Mouse (Mus musculus) cerebellum, adult (tissue): ENCODE measurements at regions not wholly inside any gene's neighbourhood (a gene's known extent, or its start where the extent isn't known, plus 50 kb on each side); places are given as distances from the start of the nearest gene placed in this dataset.

Experiments used
- ATAC-seq: cut with Nextera tagmentation; 2 replicates; pipeline ENCODE4 v1.9.2; 2017; ENCODE audit warnings: mild to moderate bottlenecking, moderate library complexity, mixed read lengths; ENCODE audit not compliant: insufficient number of reproducible peaks, low FRiP score, low TSS enrichment

DNA sequence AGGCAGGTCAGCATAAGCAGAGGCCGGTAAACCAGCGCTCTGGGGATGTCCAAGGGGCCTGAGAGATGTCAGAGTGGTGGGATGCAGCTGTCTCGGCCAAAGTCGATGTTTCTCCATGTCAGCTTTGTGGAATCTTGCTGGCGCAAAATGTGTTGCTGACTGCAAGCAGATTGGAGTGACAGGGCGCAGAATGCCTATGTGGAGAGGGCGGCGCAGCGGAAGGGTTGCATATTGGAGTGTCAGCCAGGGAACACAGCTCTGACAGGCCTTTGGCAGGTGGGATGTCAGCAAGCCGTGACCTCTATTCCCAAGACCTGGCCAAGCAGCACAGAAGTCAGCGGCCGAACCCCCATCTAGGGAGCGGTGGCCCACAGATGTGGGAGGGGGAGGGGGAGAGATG is 153.1 kb upstream of the Csf3r start:
- ATAC-seq, result no peak

DNA sequence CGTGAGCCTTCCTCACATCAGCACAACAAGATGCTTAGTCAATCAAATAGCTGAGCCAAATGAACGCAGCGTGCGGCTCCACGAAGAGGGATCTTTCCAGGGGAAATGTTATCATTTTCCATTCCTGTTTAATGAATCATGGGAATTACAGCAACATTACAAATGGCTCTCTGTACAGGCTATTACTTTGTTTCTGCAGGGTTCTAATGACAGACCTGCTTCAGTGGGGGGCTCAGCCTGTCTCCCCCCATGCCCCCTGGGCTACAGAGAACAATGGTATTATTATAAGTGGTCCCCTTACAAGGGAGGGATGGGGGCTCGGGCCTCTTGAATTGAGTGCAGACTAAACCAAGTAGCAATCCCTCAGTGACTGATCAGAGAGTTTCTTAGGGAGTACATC is 144.3 kb upstream of the Csf3r start:
- no peak for ATAC-seq

DNA sequence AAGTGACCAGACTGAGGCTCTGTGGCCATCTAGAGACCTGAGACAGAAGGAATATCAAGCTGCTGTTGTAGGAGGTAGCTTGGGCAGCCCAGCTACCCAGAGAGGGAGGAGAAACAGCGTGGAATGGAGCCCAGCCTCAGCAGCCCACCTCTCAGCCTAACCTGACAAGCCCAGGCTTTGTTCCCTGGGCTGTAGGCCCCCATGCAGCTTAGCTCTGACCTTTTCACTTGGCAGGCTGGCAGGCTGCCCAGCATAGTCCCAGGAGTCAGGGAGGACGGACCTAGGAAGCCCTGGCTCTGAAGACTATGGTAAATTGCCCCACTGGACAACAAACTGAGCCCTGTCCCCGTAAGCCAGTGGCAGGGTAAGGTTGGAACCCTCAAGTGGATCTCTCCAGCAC is 141.8 kb upstream of the Csf3r start:
- ATAC-seq, result no peak

DNA sequence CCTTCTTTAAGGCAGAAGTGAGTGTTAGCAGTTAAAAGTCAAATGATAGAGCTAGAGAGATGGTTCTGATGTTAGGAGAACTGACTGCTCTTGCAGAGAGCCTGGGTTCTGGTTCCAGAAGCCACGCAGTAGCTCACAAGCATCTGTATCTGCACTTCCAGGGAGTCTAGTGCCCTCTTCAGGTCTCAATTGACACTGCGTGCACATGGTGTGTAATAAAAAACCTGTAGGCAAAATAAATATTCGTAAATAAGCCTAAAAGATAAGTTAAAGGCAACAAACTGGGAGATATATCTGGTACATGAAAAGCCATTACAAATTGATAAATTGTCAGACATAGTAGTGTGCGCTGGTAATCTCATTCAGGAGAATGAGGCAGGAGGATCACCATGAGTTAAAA is 133.8 kb upstream of the Csf3r start:
- ATAC-seq, result no peak

DNA sequence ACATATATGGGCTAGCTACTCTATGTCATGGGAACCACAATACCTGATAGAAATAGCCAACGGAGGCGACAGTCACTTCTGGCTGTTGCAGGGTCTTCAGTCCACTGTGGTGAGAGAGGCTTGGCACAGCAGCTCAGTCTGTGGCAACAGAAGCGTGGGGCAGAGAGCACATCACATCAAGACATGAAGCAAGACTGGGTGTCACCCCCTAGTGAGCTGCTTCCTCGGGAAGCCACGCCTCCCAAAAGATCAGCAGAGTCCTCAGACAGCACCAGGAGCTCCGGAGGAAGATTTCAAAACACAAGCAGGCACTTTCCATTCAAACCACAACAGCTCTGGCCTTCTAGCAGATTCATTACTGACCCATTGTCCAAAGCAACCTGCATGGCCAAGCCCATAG is 131.2 kb upstream of the Csf3r start:
- no peak for ATAC-seq

DNA sequence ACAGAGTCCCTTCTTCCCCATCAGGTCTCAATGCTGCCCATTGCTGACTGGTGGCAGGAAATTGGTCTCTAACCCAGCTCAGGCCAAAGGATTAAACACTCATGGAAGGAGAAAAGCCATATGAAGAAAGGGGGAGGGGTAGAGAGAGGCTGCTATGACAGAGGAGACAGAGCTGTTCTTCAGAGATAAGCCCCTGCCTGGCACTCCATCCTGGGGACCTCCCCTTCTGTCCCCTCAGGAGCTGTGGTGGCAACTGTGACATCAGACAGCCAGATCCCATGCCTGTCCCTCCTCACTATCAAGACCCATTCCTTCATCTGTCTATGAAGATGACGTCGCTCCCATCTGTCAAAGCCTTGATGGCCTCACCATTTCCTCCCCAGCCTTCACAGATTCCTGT is 126.6 kb upstream of the Csf3r start:
- no peak for ATAC-seq

DNA sequence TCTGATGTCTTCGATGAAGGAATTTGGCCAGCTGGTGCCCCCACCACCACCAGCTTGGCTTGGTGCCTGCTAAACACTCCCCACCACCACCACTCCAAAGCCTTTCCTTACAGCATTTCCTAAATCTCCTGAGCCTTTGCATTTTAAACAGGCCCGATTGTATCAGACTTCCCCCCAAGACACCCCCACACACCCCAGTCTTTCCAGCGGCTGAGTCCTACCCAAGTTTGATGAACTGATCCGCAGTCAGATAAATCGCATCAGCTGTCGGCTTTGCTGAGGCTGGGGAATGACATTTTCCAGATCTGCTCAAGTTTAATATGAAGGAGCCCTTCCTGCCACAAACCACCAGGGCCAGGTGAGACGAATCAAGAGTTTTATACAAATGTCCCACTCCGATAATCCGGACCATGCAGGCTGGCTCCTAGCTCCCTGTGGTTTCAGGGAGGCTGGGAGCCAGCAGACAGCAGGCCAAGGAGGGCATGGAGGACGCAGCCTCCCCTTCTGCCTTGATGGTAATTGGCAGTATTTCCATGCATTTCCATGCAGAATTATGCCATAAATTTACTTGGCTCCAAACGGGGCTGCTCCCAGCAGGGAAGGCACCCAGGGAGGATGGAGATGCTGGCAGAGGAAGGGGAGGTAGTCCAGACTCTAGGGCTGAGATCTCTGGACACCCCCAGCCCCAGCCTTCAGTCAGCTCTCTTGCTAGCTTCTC is 125.6 kb upstream of the Csf3r start:
- no peak for ATAC-seq

DNA sequence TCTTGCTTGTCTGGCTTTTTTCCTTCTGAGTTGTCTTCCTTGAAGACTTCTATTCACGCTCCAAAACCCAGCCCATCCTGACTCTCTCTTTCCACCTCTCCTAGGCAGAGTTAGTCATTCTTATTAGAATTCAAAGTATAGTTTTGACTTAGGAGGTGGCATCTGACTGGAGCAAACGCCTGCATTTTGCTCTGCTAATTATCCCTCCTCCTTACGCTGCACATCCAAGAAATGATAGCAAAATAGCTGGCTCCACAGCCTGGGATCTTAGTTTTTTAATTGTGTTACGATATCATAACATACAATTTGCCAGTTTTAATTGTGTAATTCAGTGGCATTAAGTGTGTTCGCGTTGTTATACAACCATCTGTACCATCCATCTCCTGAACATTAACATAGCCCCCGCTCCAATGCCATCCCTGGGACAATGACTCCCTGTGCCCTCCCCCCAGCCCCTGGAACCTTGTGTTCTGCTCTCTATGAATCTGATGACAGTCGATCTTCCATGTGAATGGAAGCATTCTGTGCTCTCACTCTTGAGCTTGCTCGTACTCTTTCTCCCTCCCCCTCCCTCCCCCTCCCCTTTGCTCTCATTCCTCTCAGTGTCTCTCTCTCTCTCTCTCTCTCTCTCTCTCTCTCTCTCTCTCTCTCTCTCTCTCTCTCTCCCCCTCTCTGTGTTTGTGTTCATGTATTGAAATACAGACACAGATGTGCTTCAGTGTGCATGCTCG is 122.6 kb upstream of the Csf3r start:
- no peak for ATAC-seq

DNA sequence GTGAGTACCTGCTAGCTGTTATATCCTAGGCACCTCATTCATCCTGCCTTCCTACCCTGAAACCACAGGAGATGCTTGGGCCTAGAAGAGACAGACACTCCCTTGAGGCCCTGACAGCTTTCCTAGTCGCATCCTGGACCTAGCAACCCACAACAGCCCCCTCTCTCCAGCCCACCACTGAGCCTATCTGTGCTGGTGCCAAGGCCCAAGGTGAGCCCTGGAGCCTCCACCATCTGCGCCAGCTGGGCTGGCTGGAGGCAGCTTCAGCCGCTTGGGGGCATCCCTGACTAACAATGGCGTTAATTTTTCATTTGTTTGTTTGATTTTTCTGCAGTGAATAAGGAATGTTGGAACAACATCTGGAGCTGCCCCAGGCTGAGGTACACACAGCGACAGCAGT is 118.1 kb upstream of the Csf3r start:
- no peak for ATAC-seq

DNA sequence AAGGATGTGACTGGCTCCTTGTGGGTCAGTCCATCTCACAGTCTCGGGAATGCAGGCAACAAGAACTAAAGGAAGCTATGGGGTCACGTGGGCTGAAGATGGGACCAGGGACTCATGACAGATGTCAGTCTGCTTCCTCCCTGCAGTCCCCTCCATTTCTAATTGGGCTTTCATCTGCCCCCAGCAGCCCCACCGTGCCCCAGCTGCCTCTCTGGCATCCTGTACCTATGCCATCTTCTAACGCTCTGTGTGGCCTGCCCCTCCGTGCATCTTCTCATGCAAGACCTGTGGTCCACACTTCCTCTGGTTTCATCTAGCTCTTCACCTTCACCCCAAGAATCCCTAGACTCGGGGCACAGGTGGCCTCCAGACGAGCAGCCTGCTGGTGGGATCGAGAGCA is 115.4 kb upstream of the Csf3r start:
- no peak for ATAC-seq

DNA sequence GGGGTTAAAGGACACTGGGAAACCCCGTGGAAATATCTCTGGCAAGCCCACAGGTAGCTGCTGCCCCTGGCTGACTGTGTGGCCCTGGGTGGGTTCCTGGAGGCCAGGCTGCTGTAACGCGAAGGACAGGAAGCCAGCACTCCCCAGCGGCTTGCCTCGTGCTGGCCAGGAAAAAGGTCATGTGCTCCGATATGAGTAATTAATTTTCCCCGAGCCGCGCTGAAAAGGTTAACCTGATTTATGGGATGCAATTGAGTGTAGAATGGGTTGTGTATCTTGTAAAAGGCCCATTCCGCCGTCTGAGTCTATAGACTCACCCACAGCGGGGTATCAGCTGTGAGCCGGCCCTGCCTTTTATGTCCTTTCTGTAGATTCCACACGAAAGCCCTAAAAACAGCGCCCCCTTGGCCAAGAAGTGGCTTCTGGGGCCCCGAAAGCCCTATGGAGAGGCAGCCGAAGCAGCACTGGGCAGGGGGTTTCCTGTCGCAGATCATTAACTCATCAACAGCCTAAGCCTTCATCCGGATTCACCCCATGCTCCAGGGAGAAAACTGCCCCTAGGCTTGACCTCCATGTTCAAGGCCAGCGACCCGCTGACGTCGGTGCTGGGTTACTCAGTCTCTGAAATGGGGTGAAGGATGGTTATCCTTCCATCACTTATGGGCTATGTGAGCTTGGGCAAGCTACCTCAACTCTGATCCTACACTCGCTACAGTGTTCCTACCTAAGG is 112.6 kb upstream of the Csf3r start:
- no peak for ATAC-seq

DNA sequence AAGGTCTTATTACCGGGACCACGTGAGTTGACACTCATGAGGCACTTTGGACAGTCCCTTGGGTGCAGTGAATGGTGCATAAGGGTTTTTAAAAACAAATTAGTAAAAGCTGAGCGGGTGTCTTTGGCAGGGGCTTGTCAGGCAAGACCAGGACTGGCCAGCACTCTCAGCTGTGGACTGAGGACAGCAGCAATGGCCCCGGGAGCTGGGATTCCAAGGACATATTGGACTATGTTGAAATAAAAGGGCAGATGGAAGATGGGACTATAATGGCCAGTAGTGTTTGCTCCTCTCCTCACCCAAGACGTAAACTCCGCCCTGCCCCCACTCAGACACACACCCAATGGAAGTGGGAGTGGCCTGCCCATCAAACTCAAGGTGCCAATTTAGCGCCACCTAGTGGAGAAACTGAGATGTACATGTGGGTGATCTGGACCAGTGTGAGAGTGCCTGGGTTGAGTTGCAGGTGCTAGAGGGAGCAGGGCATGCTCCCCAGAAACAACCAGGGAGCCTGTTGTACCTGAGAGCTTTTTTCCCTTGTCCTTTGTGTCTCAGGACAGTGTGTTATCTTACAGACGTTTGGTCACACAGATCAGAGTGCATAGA is 111.8 kb upstream of the Csf3r start:
- no peak for ATAC-seq

DNA sequence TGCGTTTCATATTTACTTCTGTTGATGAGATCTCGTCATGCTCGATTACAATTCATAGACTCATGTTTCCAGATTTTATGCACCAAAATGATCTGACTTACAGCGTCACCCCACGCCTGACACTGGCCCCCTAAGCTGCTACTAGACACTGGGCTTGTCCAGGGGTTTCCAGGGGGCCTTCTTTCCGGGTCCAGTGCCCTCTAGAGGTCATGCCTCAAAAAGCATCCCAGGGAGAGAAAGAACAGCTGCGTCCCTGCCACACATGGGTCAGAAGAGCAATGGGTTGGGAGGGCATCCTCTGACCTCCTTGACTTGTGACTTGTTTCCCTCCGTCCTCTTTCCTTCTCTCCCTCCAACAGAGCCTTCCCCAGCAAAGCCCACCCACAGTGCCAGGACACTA is 109.2 kb upstream of the Csf3r start:
- no peak for ATAC-seq

DNA sequence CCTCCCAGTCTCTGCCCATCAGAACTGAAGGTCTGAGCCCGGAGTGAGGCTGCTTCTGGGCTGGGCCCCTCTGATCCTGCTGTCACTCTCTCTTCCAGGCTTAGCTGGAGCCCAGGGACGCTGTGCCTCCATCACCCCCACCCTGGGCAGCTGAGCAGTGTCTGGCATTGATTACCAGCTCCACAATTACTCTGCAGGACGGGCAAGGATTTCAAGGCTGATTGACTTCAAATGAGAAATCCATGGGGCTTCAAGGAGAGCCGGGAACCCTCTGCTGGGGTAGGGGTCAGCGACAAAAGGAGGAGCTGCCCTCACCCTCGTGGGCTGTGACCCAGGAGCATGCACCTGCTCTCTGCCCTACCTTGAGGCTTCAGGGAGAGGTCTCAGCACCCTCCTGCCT is 107.1 kb upstream of the Csf3r start:
- no peak for ATAC-seq

DNA sequence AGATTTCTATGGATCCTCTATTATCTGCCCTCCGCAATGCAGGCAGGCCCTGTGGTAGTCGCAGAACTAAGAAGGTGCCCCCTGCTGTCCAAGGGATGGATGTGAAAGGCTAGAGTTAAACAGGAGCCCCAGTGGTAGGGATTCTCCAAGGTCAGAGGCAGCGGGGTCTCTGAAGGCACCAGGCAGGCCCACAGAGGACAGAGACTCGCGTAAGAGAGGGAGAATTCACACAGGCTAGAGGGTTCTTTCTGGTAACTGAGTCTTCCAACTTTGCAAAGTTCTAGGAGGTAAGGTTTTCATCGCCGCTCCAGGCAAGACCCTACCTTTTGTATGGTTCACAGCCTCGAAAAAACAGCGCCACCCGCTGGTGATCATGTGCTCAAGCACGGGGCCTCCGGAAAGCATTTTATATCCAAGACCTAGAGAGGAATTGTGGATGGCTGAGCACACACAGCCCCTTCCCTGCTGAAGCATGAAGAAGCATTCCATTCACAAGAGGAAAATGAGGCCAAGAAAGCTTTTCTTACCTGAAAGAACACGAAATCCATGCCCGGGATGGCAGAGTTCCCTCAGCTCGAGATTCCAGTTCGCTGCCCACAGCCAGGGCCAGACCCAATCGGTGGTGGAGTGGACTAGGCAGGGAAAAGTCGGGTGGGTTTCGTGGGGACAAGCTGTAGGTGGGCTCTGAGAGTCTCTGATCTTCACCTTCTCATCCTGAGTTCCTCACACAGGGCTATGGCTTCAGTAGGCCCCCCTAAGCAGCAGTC is 102.6 kb upstream of the Csf3r start:
- ATAC-seq, result no peak

DNA sequence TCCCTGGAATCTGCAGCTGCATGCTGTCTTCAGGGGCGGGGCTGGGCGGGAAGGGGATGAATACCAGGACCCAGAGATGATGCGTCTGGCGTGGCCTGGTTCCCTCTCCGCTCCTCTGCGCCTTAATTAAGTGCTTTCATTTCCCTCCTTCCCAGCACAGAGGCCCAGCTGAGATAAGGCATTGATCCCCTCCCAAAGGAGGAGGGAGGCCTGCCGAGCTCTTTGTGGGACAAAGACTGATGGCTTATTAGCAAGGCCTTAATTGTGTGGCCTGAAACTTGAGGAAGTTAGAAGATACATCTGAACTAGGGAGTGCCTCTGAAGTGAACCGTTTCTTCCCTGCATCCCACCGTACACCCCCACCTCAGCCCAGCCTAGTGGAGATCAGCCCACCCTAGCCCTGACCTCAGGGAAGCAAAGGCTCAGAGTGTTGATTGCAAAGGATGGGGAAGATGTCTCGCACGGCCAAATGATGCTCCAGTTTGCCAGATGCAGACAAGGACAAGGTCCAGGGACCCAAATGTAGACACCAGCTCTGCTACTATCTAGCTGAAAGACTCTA is 102.0 kb upstream of the Csf3r start:
- ATAC-seq, result no peak

DNA sequence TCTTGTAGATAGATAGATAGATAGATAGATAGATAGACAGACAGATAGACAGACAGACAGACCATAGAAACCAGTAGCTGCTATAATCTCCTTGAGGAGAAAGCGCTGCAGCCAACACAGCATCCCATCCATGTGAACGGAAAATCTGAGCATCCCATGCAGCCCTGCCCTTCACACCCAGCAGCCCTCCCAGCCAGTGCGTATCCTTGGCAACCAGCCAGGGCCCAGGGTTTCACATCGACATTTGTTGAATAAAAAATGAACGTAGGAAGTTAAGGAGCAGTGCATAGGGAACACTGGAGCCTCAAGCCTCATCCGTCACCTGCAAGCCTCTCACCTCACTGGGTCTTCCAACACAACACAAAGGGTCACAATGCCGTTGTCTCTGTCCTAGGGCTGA is 101.1 kb upstream of the Csf3r start:
- no peak for ATAC-seq

DNA sequence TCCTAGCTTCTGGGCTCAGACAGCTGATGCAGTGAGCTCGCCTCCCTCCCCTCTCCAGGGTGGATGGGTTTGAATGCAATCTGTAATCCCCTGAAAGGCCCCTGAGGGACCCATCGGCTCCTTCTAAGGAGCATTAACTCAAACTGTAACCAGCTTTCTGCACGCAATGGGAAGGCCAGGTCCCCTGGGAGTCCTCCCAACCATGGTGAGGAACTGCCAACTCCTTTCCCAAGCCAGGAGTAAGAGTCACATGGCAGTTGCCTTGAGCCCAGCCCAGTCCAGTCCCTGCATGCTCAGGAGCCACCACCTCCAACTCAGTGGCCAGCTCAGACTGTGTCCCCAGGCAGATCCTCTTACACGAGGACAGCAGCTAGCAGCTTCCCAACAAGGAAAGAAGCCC is 96.2 kb upstream of the Csf3r start:
- ATAC-seq, result no peak

DNA sequence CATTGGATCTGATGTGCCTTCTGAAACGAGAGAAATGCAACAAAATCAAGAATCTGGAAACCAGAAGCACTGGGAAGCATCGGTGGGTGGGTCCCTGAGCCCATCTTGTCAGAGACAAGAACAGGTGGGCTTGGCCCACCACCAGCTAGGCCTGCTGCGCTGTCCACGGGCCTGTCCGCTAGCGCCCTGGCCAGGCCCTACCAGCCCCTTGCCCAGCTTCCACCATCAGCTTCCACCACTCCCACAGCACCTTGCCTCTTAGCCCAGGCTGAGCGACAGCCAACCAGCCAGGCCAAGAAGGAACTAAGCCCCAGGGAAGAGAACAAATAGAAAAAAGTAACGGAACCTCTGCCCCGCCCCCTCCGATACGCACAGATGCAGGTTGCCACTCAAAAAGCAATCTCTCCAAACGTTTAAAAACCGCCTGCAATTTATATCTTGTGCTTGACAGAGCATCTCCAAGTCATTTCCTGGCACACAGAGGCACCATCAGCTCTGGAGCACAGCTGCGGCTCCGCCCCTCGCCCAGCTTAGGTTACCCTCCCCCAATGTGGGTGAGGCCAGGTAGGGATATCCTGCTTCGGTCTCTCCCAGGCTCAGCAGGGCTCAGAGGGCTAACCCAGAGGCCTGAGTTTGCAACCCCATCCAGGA is 95.1 kb upstream of the Csf3r start:
- ATAC-seq, result no peak

DNA sequence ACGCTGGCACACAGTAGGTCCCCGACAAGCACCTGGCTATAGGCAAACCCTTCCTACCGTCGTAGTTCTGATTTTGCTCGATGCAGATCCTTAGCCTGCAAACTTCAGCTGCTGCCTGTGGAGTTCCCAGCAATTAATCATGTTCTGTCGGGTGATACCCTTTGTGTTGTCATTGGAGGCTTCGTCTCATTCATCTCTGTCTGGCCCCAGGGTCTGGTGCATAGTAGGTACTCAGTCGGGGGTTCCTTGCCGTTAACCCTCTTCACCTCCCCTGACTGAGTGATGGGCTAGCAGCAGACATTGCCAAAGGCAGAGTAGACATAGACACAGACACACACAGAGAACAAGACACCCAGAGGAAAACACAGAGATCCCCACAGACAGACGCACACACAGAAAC is 93.6 kb upstream of the Csf3r start:
- ATAC-seq, result no peak
